Mouse (Mus musculus): Measurements from ENCODE around the gene Snx20. TPM values are rescaled to one million over a fixed set of nuclear protein-coding genes. Genes with fewer than 3 reads are reported as not detected.

Gene Snx20
- polyA plus RNA-seq, 1 experiment from 2014 or later = 4.0 TPM

- H3K4me2 ChIP-seq (ENCODE audit: low read depth, low read length) = no peak overlapping the region
- no peaks in the 10 kb centered on the region for H3K9me3 ChIP-seq (replicated peaks; ENCODE audit: control insufficient read depth, low read length)
- 36% methylated on average over 3 of the region's 3 CpGs for WGBS (ENCODE audit: insufficient replicate concordance)
- H3K9ac ChIP-seq (ENCODE audit: low read depth, low read length) = no peak overlapping the region
- no peak overlapping the region for H3K4me3 ChIP-seq (ENCODE audit: low read depth, low read length)
- H3K27ac ChIP-seq (ENCODE audit: low read length) = no peak overlapping the region
- ATAC-seq (ENCODE audit: low read depth) = no peak
- H3K4me1 ChIP-seq (ENCODE audit: control insufficient read depth, low read depth, low read length) = no peaks in the 10 kb centered on the region
- H3K36me3 ChIP-seq (ENCODE audit: control insufficient read depth, insufficient read depth) = no peaks in the 10 kb centered on the region
- H3K27me3 ChIP-seq (ENCODE audit: control insufficient read depth, insufficient read depth, low read depth, low read length) = no peaks in the 10 kb centered on the region
These were observed 16.4 kb downstream of the Snx20 start for GRCm38 (mm10) chr8:88619513-88619912.

- no peaks in the 10 kb centered on the region for H3K36me3 ChIP-seq (ENCODE audit: control insufficient read depth, insufficient read depth)
- ATAC-seq (ENCODE audit: low read depth) = no peak
- WGBS (ENCODE audit: insufficient replicate concordance) = 21% methylated on average over 5 of the region's 5 CpGs
- H3K27me3 ChIP-seq (ENCODE audit: control insufficient read depth, insufficient read depth, low read depth, low read length) = no peaks in the 10 kb centered on the region
- no peak overlapping the region for H3K4me3 ChIP-seq (ENCODE audit: low read depth, low read length)
- H3K9ac ChIP-seq (ENCODE audit: low read depth, low read length) = no peak overlapping the region
- no peak overlapping the region for H3K27ac ChIP-seq (ENCODE audit: low read length)
- H3K4me2 ChIP-seq (ENCODE audit: low read depth, low read length) = no peak overlapping the region
- no peaks in the 10 kb centered on the region for H3K9me3 ChIP-seq (replicated peaks; ENCODE audit: control insufficient read depth, low read length)
- no peaks in the 10 kb centered on the region for H3K4me1 ChIP-seq (ENCODE audit: control insufficient read depth, low read depth, low read length)
These were observed 17.3 kb downstream of the Snx20 start for GRCm38 (mm10) chr8:88618612-88619011.

GRCm38 (mm10) chr8:88614981-88615380 is 20.9 kb downstream of the Snx20 start:
- no peaks in the 10 kb centered on the region for H3K27me3 ChIP-seq (ENCODE audit: control insufficient read depth, insufficient read depth, low read depth, low read length)
- H3K36me3 ChIP-seq (ENCODE audit: control insufficient read depth, insufficient read depth) = no peaks in the 10 kb centered on the region
- no peak overlapping the region for H3K4me2 ChIP-seq (ENCODE audit: low read depth, low read length)
- H3K9me3 ChIP-seq (replicated peaks; ENCODE audit: control insufficient read depth, low read length) = no peaks in the 10 kb centered on the region
- WGBS (ENCODE audit: insufficient replicate concordance) = 53% methylated on average over 5 of the region's 5 CpGs
- no peak overlapping the region for H3K9ac ChIP-seq (ENCODE audit: low read depth, low read length)
- H3K4me1 ChIP-seq (ENCODE audit: control insufficient read depth, low read depth, low read length) = no peaks in the 10 kb centered on the region
- H3K4me3 ChIP-seq (ENCODE audit: low read depth, low read length) = no peak overlapping the region
- no peak overlapping the region for H3K27ac ChIP-seq (ENCODE audit: low read length)
- no peak for ATAC-seq (ENCODE audit: low read depth)

- Histone ChIP-seq H3K36me3 (ENCODE audit: control insufficient read depth, insufficient read depth) (no peaks in the 10 kb centered on the region), H3K27ac (ENCODE audit: low read length) (no peak overlapping the region), H3K4me1 (ENCODE audit: control insufficient read depth, low read depth, low read length) (no peaks in the 10 kb centered on the region), H3K9me3 (replicated peaks; ENCODE audit: control insufficient read depth, low read length) (no peaks in the 10 kb centered on the region), H3K4me3 (ENCODE audit: low read depth, low read length) (no peak overlapping the region), H3K9ac (ENCODE audit: low read depth, low read length) (no peak overlapping the region), H3K4me2 (ENCODE audit: low read depth, low read length) (no peak overlapping the region), H3K27me3 (ENCODE audit: control insufficient read depth, insufficient read depth, low read depth, low read length) (no peaks in the 10 kb centered on the region)
- 49% methylated on average over 6 of the region's 6 CpGs for WGBS (ENCODE audit: insufficient replicate concordance)
- ATAC-seq (ENCODE audit: low read depth) = no peak
These were observed 25.7 kb downstream of the Snx20 start for GRCm38 (mm10) chr8:88610271-88610670.

GRCm38 (mm10) chr8:88609036-88609435 is 26.9 kb downstream of the Snx20 start:
- no peak overlapping the region for H3K4me2 ChIP-seq (ENCODE audit: low read depth, low read length)

GRCm38 (mm10) chr8:88605361-88606040 is 30.4 kb downstream of the Snx20 start:
- no peak overlapping the region for H3K27ac ChIP-seq (ENCODE audit: low read length)
- no peak overlapping the region for H3K4me3 ChIP-seq (ENCODE audit: low read depth, low read length)
- no peak overlapping the region for H3K9ac ChIP-seq (ENCODE audit: low read depth, low read length)
- H3K9me3 ChIP-seq (replicated peaks; ENCODE audit: control insufficient read depth, low read length) = no peaks in the 10 kb centered on the region
- H3K27me3 ChIP-seq (ENCODE audit: control insufficient read depth, insufficient read depth, low read depth, low read length) = no peaks in the 10 kb centered on the region
- no peaks in the 10 kb centered on the region for H3K4me1 ChIP-seq (ENCODE audit: control insufficient read depth, low read depth, low read length)
- no peak overlapping the region for H3K4me2 ChIP-seq (ENCODE audit: low read depth, low read length)
- H3K36me3 ChIP-seq (ENCODE audit: control insufficient read depth, insufficient read depth) = no peaks in the 10 kb centered on the region
- ATAC-seq (ENCODE audit: low read depth) = no peak
- WGBS (ENCODE audit: insufficient replicate concordance) = 48% methylated on average over 13 of the region's 13 CpGs

More at GRCm38 (mm10) chr8:88609036-88609435, 26.9 kb downstream of the Snx20 start:
- Histone ChIP-seq H3K4me1 (ENCODE audit: control insufficient read depth, low read depth, low read length) (no peaks in the 10 kb centered on the region), H3K9me3 (replicated peaks; ENCODE audit: control insufficient read depth, low read length) (no peaks in the 10 kb centered on the region), H3K9ac (ENCODE audit: low read depth, low read length) (no peak overlapping the region), H3K36me3 (ENCODE audit: control insufficient read depth, insufficient read depth) (no peaks in the 10 kb centered on the region), H3K27ac (ENCODE audit: low read length) (no peak overlapping the region), H3K4me3 (ENCODE audit: low read depth, low read length) (no peak overlapping the region), H3K27me3 (ENCODE audit: control insufficient read depth, insufficient read depth, low read depth, low read length) (no peaks in the 10 kb centered on the region)
- WGBS (ENCODE audit: insufficient replicate concordance) = 60% methylated on average over 8 of the region's 8 CpGs
- no peak for ATAC-seq (ENCODE audit: low read depth)

DNA sequence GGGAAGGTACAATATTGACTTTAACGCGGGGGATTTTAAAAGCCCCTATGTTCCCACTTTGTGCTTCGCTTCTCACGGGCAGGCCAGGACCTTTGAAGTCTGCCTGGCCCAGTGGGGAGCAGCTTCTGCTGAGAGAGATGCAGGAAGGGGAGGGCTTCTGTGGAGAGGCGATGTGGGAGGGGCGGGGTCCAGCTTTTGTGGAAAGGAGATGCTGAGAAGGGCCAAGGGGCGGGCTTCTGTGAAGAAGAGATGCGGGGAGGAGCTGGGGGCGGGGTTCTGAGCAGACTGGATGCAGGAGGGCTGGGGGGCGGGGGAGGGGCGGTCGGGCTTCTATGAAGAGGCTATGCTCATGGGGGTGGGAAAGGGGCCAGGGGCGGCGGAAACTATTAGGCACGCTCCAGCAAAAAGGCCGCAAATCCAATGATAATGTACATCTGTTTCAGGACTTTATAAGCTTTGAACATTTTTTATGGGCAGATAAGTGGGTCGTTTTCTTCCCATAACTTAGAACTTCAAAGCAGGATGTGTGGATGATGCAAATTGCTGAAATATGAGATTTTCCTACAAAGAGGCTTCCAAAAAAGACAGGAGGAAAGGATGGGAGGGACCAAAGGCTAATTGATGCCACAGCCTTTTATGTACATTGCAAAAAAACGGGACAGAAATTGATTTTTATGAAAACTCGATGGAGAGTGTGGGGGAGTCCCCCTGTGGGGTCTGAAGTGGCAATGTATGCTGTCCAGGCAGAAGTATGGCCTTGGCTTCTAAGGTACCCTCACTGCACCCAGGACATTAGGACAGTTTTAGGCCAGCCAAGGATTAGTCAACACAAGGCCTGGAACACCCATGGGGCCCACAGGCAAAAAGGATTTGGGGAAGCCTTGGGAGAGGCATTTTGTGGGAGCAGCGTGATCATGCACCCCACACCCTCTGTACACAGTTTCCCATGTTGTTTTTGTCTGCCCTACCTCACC is 31.6 kb downstream of the Snx20 start:
- no peak overlapping the region for H3K9ac ChIP-seq (ENCODE audit: low read depth, low read length)
- no peak overlapping the region for H3K4me2 ChIP-seq (ENCODE audit: low read depth, low read length)
- H3K4me3 ChIP-seq (ENCODE audit: low read depth, low read length) = no peak overlapping the region
- H3K9me3 ChIP-seq (replicated peaks; ENCODE audit: control insufficient read depth, low read length) = no peaks in the 10 kb centered on the region
- 15% methylated on average over 20 of the region's 20 CpGs for WGBS (ENCODE audit: insufficient replicate concordance)
- no peaks in the 10 kb centered on the region for H3K4me1 ChIP-seq (ENCODE audit: control insufficient read depth, low read depth, low read length)
- H3K27ac ChIP-seq (ENCODE audit: low read length) = no peak overlapping the region
- no peaks in the 10 kb centered on the region for H3K27me3 ChIP-seq (ENCODE audit: control insufficient read depth, insufficient read depth, low read depth, low read length)
- no peak for ATAC-seq (ENCODE audit: low read depth)
- H3K36me3 ChIP-seq (ENCODE audit: control insufficient read depth, insufficient read depth) = no peaks in the 10 kb centered on the region

GRCm38 (mm10) chr8:88603446-88603989 is 32.4 kb downstream of the Snx20 start:
- H3K4me2 ChIP-seq (ENCODE audit: low read depth, low read length) = no peak overlapping the region
- no peaks in the 10 kb centered on the region for H3K4me1 ChIP-seq (ENCODE audit: control insufficient read depth, low read depth, low read length)
- H3K4me3 ChIP-seq (ENCODE audit: low read depth, low read length) = no peak overlapping the region
- 14% methylated on average over 10 of the region's 10 CpGs for WGBS (ENCODE audit: insufficient replicate concordance)
- no peaks in the 10 kb centered on the region for H3K27me3 ChIP-seq (ENCODE audit: control insufficient read depth, insufficient read depth, low read depth, low read length)
- H3K36me3 ChIP-seq (ENCODE audit: control insufficient read depth, insufficient read depth) = no peaks in the 10 kb centered on the region
- H3K27ac ChIP-seq (ENCODE audit: low read length) = no peak overlapping the region
- no peaks in the 10 kb centered on the region for H3K9me3 ChIP-seq (replicated peaks; ENCODE audit: control insufficient read depth, low read length)
- H3K9ac ChIP-seq (ENCODE audit: low read depth, low read length) = no peak overlapping the region
- no peak for ATAC-seq (ENCODE audit: low read depth)

DNA sequence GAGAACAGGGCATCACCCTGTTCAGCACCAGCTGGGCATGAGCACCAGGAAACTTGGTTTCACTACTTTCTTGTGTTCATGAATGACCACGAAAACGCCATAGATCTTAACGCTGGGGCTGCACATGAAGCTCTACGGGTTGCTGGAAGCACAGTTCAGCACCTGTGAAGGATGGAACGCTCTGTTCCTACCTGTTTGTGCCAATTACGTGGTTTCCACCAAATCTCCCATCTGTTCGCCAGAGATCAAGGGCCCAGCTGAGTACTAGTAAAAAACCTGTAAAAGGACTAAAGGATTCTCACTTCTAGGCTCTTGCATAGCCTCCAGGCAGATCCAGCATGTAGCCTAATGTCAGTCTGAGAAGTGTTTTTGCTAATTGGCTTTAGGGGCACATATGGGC is 36.4 kb downstream of the Snx20 start:
- ATAC-seq (ENCODE audit: low read depth) = no peak
- no peaks in the 10 kb centered on the region for H3K36me3 ChIP-seq (ENCODE audit: control insufficient read depth, insufficient read depth)
- H3K4me2 ChIP-seq (ENCODE audit: low read depth, low read length) = no peak overlapping the region
- no peak overlapping the region for H3K27ac ChIP-seq (ENCODE audit: low read length)
- H3K4me1 ChIP-seq (ENCODE audit: control insufficient read depth, low read depth, low read length) = no peaks in the 10 kb centered on the region
- no peak overlapping the region for H3K9ac ChIP-seq (ENCODE audit: low read depth, low read length)
- WGBS (ENCODE audit: insufficient replicate concordance) = 57% methylated on average over 7 of the region's 7 CpGs
- H3K4me3 ChIP-seq (ENCODE audit: low read depth, low read length) = no peak overlapping the region
- H3K27me3 ChIP-seq (ENCODE audit: control insufficient read depth, insufficient read depth, low read depth, low read length) = no peaks in the 10 kb centered on the region
- H3K9me3 ChIP-seq (replicated peaks; ENCODE audit: control insufficient read depth, low read length) = no peaks in the 10 kb centered on the region
